Mouse (Mus musculus) macrophage (primary cell): Measurements from ENCODE around the gene Atp5g3. TPM values are rescaled to one million over a fixed set of nuclear protein-coding genes. Genes with fewer than 3 reads are reported as not detected.

Source experiments
- H3K27ac ChIP-seq: fragments of 350-480 bp; formaldehyde crosslinking; 2 replicates; pipeline ENCODE4 v1.9.0; 2021
- H3K36me3 ChIP-seq: fragments of 350-480 bp; formaldehyde crosslinking; 2 replicates; pipeline ENCODE4 v1.9.0; 2021; ENCODE audit errors: inconsistent target
- H3K4me3 ChIP-seq: fragments of 350-480 bp; formaldehyde crosslinking; 2 replicates; pipeline ENCODE4 v1.9.0; 2021; ENCODE audit errors: inconsistent target
- H3K79me2 ChIP-seq: fragments of 350-480 bp; formaldehyde crosslinking; 2 replicates; pipeline ENCODE4 v1.9.0; 2021; ENCODE audit errors: inconsistent target
- WGBS: methylation state at CpG from one replicate; pipeline ENCODE4 v1.1.7; 2026; ENCODE audit warnings: inconsistent platforms; ENCODE audit not compliant: missing documents; 5-methylcytosine and 5-hydroxymethylcytosine counted together
- polyA plus RNA-seq: library from polyadenylated mRNA; stranded (reverse); fragments of 250-400 nt; gene quantifications from 3 replicates; pipeline ENCODE4 v1.2.4, GENCODE M21; 2018; ENCODE audit warnings: inconsistent platforms
- total RNA-seq, 78 experiments: library from RNA; depleted of rRNA; stranded (reverse); fragments of 250-400 nt; gene quantifications; 1 replicate in 9 of 78; 2 replicates in 24 of 78; 3 replicates in 43 of 78; 4 replicates in 2 of 78; pipeline ENCODE4 v1.2.4; 2018; ENCODE audit warnings: inconsistent platforms in 56 of 78

Atp5g3 gene
- total RNA-seq (2018; cell fraction: chromatin; rRNA removed): 100 to 1,000 TPM in 2 of 26 experiments, 10 to 100 TPM in 24; 30.7 to 111 (median 68.6) TPM
- 100 to 1,000 TPM; 213 to 286 (median 253) TPM for total RNA-seq (2018; cell fraction: cytosol; rRNA removed)
- total RNA-seq (2018; cell fraction: nucleus; rRNA removed): 100 to 1,000 TPM in 10 of 26 experiments, 10 to 100 TPM in 16; 45.7 to 148 (median 91.8) TPM
- 98.3 to 493 TPM (median 320 TPM) in 3 replicates for polyA plus RNA-seq

- H3K27ac ChIP-seq: peak within 1 kb of the TSS; percentile 65
- under 1% methylated on average over 38 of the region's 38 CpGs for WGBS
- H3K4me3 ChIP-seq: peak within 1 kb of the TSS; percentile 54
These were observed at the start of gene Atp5g3 for GRCm38 (mm10) chr2:73911175-73911700. Gene Atp5g3 (minus strand): TSS chr2:73911326.

DNA sequence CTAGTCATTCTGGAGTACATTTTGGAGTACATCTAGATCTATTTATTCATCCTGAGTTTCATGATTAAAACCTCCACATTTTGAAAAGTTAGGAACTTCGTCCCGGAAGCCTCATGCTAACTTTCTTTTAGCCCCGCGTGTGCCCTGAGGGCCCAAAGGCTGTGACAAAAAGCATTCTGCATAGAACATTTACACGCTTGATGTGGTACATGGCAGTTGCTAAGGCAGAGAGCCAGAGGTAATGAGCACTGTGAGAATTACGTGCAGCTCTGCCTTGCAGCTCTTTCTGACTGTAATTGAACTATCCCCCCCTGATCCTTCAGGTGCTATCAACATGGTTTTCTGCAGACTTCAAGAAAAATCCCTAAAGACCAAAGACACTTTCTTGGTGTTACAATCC is 47.2 kb upstream of the Atp5g3 start:
- no peak overlapping the region for H3K4me3 ChIP-seq
- no peaks in the 10 kb centered on the region for H3K36me3 ChIP-seq
- WGBS: 93% methylated on average over 6 of the region's 6 CpGs
- H3K79me2 ChIP-seq: no peaks in the 10 kb centered on the region
- H3K27ac ChIP-seq: no peak overlapping the region

More at GRCm38 (mm10) chr2:73911175-73911700, at the start of gene Atp5g3:
- Histone ChIP-seq H3K79me2 (peaks cover 20% of the 10 kb centered on the region), H3K36me3 (peaks cover 27% of the 10 kb centered on the region)

DNA sequence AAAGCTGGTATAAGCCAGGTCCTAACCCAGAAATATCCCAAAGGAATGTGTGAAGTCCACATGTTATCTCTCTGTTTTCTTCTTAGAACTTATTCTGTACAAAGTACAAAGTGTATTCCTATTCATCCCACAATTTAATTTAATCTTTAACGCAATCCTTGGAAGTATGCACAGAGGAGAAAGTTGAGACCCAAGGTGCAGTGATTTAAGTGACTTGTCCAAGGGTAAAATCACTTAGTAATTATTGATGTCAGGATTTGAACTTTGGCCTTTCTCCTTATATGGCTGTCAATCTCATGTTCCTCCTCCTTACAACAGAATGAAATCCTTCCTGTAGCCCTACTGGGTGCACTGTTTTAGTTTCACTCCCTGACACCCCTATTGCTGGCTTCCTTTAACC is 42.5 kb upstream of the Atp5g3 start:
- Histone ChIP-seq H3K79me2 (no peaks in the 10 kb centered on the region), H3K4me3 (no peak overlapping the region), H3K27ac (no peak overlapping the region), H3K36me3 (no peaks in the 10 kb centered on the region)
- 100% methylated on average over 1 of the region's 1 CpGs for WGBS

- Histone ChIP-seq H3K4me3 (no peak overlapping the region), H3K27ac (no peak overlapping the region), H3K79me2 (no peaks in the 10 kb centered on the region), H3K36me3 (no peaks in the 10 kb centered on the region)
- WGBS: 62% methylated on average over 7 of the region's 8 CpGs
These were observed 41.6 kb upstream of the Atp5g3 start for GRCm38 (mm10) chr2:73952597-73953219.

GRCm38 (mm10) chr2:73947360-73947759 is 36.2 kb upstream of the Atp5g3 start:
- no peaks in the 10 kb centered on the region for H3K79me2 ChIP-seq
- H3K27ac ChIP-seq: no peak overlapping the region
- H3K4me3 ChIP-seq: no peak overlapping the region
- no peaks in the 10 kb centered on the region for H3K36me3 ChIP-seq
- WGBS: 100% methylated on average over 1 of the region's 2 CpGs

GRCm38 (mm10) chr2:73943735-73944134 is 32.6 kb upstream of the Atp5g3 start:
- WGBS: 94% methylated on average over 8 of the region's 8 CpGs
- no peaks in the 10 kb centered on the region for H3K36me3 ChIP-seq
- no peak overlapping the region for H3K4me3 ChIP-seq
- H3K79me2 ChIP-seq: no peaks in the 10 kb centered on the region
- H3K27ac ChIP-seq: no peak overlapping the region

DNA sequence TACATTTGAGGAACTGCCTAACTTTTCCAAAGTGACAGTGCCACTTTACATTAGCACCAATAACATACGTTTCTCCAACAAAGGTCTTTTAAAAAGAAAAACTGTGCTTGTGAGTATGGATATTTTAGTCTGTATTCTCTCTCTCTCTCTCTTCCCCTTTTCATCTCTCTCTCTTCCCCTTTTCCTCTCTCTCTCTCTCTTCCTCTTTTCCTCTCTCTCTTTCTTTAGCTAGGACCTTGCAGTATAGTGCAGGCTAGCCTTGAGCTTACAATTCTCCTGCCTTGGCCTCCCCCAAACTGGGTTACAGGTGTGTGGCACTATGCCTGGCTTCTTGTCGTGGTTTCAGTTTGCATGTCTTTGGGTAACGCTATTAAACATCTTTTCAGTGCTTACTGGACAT is 31.7 kb upstream of the Atp5g3 start:
- 72% methylated on average over 3 of the region's 3 CpGs for WGBS
- no peak overlapping the region for H3K27ac ChIP-seq
- no peaks in the 10 kb centered on the region for H3K36me3 ChIP-seq
- H3K79me2 ChIP-seq: no peaks in the 10 kb centered on the region
- no peak overlapping the region for H3K4me3 ChIP-seq

GRCm38 (mm10) chr2:73941281-73941680 is 30.2 kb upstream of the Atp5g3 start:
- no peaks in the 10 kb centered on the region for H3K79me2 ChIP-seq
- 81% methylated on average over 1 of the region's 1 CpGs for WGBS
- H3K36me3 ChIP-seq: no peaks in the 10 kb centered on the region
- no peak overlapping the region for H3K27ac ChIP-seq
- H3K4me3 ChIP-seq: no peak overlapping the region

DNA sequence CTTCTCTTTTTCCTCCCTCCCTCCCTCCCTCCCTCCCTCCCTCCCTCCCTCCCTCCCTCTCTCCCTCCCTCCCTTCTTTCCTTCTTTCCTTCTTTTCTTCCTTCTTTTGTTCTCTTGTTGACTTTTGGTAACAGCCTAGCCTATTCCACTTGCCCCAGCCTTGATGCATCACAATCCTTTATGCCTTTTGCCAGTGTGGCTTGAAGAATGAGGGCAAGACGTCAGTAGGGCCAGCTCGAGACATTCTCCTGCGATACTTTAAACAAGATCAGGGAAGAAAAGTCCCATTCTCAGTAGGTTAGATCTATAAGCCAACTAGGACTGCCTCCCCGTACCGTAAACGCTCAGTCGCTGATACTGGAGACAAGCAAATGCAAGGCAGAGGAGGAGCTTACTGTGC is 29.3 kb upstream of the Atp5g3 start:
- Histone ChIP-seq H3K36me3 (no peaks in the 10 kb centered on the region), H3K27ac (no peak overlapping the region), H3K79me2 (no peaks in the 10 kb centered on the region), H3K4me3 (no peak overlapping the region)
- 93% methylated on average over 7 of the region's 7 CpGs for WGBS

DNA sequence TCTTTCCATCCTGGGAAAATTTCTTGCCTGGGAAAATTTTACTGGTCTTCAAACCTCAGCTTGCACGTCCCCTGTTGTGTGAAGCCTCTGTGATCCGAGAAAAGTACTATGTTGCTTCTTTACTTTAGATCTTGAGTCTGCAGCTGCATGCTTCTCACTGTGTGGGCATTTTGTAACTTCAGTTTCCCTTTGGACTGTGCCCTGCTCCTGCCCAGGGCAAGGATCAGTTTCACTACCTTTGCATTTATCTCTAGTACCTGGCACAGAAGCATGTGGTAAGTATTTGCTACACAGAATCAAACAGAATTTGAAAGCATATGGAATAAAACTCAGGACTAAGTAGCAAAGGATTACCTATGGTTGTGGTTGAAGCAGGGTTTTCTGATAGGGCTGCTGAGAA is 27.8 kb upstream of the Atp5g3 start:
- H3K4me3 ChIP-seq: no peak overlapping the region
- no peaks in the 10 kb centered on the region for H3K36me3 ChIP-seq
- H3K79me2 ChIP-seq: no peaks in the 10 kb centered on the region
- WGBS: 94% methylated on average over 2 of the region's 2 CpGs
- no peak overlapping the region for H3K27ac ChIP-seq

DNA sequence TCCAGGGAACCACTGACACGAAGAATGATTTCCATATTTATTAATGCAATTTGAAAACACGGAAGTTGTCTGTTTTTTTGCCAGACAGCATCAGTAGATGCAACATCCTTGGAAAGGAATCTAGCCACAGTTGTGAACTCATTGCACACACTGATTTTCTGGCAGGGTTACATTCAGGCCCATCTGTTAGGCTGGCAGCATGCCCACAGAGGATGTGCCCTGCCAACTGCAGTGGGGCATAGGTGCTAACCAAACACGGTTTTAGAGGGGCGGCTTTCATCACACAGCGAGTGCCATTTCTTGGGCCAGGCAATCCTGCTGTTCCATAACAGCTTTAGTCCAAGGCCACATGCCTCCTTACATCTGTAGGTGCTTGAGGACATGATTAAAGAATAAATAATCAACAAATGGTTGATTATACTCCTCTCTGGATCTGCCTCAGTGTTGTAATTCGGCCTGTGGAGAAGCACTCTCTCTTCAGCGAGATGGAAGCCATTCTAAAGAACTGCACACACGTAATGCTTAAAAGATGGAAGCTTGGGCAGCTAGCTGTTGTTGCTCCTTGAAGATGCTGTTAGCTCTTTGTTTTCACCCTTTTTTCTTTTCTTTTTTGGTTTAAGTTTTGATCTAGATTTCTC is 21.7 kb upstream of the Atp5g3 start:
- 91% methylated on average over 8 of the region's 8 CpGs for WGBS
- no peaks in the 10 kb centered on the region for H3K36me3 ChIP-seq
- no peaks in the 10 kb centered on the region for H3K79me2 ChIP-seq
- no peak overlapping the region for H3K27ac ChIP-seq
- no peak overlapping the region for H3K4me3 ChIP-seq

DNA sequence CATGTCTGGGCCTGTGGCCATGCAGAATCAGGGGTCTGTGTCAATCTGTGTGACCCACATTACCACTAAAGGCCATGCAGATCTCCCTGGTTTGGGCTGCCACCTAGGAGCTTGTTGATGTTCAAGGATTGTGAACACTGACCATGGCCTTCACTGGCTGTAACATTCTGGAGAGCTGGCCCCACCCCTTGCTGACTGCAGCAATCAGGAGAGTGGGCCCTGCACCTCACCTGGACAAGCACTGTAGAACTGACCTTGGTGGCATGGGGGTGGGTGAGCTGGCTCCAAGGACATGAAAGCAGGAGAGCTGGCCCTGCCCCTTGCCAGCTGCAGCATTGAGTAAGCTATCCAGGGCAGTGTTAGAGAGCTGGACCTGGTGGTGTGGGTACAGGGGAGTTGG is 16.6 kb upstream of the Atp5g3 start:
- Histone ChIP-seq H3K4me3 (no peak overlapping the region), H3K36me3 (no peaks in the 10 kb centered on the region), H3K79me2 (no peaks in the 10 kb centered on the region), H3K27ac (no peak overlapping the region)

DNA sequence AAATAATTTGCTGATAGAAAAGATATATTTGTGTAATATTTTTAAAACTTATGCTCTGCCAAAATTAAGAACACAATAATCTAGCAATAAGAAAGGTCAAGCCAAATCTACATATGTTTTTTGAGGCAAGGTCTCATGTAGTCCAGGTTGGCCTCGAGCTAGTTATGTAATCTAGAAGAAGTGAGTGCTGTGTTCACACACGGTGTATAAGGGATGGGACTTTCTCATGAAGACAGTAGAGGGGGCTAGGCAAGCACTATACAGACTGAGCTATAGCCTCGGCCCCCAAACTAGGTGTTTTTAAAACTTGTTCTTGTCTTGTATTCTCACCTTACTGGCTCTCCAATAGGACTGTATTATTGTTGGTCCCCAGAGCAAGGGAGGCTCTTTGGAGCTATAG is 14.4 kb upstream of the Atp5g3 start:
- Histone ChIP-seq H3K79me2 (no peaks in the 10 kb centered on the region), H3K4me3 (no peak overlapping the region)
- WGBS: 46% methylated on average over 3 of the region's 3 CpGs

DNA sequence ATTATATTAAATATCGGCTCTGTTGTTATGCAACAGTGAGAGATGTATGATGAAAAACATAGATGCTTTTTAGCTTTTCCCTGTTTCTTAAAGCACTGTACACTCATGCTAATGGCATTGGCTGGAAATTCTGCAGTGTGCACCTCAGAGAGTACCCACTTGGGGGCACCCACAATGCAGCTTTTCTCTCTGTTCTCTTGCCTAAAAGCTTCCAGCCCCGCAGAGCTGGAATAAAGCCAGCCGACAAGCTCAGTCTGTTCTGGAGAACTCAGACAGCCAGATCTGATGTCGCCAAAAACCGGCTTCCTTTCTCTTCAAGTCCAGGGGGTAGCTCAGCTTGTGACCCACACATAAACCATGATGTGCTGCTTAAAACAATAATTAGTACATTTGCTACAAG is 14.0 kb upstream of the Atp5g3 start:
- WGBS: 20% methylated on average over 4 of the region's 5 CpGs
- Histone ChIP-seq H3K79me2 (no peaks in the 10 kb centered on the region), H3K36me3 (no peaks in the 10 kb centered on the region), H3K4me3 (no peak overlapping the region), H3K27ac (no peak overlapping the region)

More for the DNA sequence above, 14.4 kb upstream of the Atp5g3 start:
- H3K27ac ChIP-seq: no peak overlapping the region
- H3K36me3 ChIP-seq: no peaks in the 10 kb centered on the region

- Histone ChIP-seq H3K4me3 (no peak overlapping the region), H3K79me2 (no peaks in the 10 kb centered on the region), H3K27ac (no peak overlapping the region), H3K36me3 (no peaks in the 10 kb centered on the region)
- WGBS: 82% methylated on average over 7 of the region's 7 CpGs
These were observed 8.5 kb upstream of the Atp5g3 start for GRCm38 (mm10) chr2:73919642-73920041.
